Mouse (Mus musculus) right cerebral cortex, postnatal 25 days (tissue): ENCODE measurements at regions not wholly inside any gene's neighbourhood (a gene's known extent, or its start where the extent isn't known, plus 50 kb on each side); places are given as distances from the start of the nearest gene placed in this dataset.

Experiments used
- DNase-seq: peaks from one replicate; pipeline ENCODE4 v3.0.0; 2022

GRCm38 (mm10) chr14:80247575-80247974 is 263.7 kb downstream of the Olfm4 start:
- DNase-seq, result peak; percentile 55

- DNase-seq, result no peak
Observed at GRCm38 (mm10) chr14:80249882-80250281, 266.0 kb downstream of the Olfm4 start.

DNA sequence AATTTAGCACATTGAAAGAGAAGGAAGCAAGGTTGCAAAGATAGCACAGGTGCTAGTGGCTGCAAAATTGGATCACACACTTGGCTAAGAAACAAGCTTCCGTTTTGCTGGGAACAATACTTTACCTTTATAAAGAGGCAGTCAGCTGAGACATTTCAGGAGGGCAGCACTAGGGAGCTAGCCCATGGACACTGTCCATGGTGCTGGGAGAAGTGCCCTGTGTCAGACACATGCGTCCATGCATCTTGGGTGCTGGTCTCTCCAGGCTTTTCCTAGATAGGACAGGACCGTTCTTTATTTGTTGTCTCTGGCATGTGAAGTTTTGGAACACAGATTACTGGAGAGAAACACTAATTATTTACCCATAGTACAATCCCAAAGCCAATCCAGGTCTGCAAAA is 273.2 kb downstream of the Olfm4 start:
- DNase-seq, result no peak

DNA sequence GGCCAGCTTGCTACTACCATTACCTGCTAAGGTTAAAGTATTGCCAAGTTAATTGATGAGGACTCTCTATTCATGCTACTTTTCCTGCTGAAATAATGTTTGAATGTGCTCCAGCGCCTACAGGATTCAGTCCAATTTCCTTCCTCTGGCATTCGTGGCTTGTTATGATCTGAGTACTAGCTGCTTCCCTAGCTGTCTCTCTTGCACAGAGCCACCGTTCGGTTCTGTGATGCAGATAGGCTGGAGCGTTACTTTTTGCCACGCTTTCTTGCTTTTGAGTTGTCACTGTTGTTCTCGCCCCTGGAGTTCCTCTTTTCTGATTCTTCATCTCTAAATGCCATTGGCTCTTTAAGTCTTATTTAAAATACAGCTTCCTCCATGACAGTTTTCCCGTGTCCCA is 279.3 kb downstream of the Olfm4 start:
- no peak for DNase-seq

GRCm38 (mm10) chr14:80265081-80265480 is 281.2 kb downstream of the Olfm4 start:
- peak; percentile 31 for DNase-seq

DNA sequence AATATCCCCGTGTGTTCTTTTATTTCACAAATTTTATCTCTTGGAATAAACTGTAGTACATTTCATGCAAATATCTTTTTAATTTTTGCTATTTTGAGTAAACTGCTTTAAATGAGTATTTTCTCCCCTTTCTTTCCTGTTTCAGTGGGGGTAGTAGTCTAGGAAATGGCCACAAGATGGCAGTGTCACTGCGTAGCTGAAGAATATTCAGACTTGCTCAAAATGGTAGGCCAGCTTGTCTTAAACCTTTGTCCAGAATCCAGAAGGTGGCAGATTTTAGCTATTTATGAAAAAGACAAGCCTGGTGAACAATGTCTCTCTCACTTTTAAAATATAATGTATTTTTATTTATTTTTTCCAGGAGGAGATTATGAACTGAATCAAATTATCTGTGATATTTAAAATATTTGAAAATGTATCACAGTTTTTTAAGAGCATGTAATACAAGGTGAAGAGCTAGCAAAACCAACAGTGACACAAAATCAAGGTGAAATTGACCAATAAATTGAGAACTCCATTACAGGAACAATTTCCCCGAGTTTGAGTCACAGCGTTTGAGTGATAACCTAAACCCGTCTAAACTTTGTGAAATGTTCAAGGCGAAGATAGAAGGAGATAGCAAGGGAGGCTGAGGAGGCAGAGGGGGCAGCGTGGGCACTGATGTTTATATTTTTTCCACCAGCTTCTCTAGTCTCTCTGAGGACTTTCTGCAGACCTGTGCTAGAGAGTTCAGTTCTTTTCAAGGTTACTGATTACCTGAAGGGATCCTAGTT is 285.5 kb downstream of the Olfm4 start:
- DNase-seq, result peak; percentile 73

DNA sequence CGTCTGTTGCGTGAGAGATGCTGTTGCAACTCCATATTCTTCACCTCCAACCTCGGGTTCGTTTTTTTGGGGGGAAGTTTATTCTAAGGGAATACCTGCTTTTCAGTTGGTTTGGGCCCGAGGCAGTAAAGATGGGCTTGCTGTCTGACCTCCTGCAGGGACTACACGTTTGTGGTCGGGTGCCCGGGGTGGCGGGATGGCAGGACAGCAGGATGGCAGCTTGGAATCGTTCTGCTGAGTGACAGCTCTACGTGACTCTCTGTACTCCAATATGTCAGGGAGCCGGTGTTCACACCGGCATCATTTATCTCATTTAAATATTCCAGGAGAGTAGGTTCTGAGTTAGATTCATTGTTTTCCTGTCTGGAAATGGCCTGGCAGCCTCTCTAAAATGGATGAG is 286.2 kb downstream of the Olfm4 start:
- no peak for DNase-seq

DNA sequence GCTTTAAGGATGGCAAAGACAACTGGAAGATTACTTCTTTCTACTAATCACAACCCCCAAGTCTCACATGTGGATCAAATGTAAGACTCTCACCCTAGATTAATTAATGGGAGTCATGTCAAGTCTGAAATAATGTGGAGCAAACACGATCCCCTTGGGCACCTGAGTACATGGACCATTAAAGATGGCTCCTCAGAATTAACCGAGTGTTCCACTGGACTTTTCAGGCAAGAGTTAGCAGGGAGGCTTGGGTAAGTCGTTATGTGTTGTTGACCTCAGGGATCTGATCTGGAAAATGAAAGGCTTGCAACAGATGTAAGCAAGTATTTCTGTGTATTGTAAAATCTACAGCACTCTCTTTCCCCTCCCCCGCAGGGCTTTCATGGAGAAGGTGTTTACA is 296.3 kb downstream of the Olfm4 start:
- DNase-seq, result no peak

DNA sequence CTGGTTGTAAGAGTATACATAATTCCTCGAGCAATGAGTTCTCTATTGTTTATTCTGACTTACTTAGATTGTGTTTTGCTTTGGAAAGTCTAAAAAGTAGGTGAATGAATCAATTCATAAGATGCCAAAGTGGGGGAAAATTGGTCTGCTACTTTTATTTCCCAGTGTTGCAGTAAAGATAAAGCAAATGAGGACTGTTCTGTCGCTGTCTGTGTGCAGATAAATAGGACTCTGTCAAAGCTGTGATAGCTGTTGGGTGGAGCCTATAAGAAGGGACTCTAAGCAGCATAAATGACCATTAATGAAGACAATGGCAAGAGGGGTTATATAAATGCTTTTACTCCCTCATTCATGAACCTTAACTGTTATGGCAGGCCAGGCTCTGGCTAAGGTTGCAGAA is 299.8 kb downstream of the Olfm4 start:
- no peak for DNase-seq

GRCm38 (mm10) chr14:80291360-80291759 is 307.5 kb downstream of the Olfm4 start:
- no peak for DNase-seq

DNA sequence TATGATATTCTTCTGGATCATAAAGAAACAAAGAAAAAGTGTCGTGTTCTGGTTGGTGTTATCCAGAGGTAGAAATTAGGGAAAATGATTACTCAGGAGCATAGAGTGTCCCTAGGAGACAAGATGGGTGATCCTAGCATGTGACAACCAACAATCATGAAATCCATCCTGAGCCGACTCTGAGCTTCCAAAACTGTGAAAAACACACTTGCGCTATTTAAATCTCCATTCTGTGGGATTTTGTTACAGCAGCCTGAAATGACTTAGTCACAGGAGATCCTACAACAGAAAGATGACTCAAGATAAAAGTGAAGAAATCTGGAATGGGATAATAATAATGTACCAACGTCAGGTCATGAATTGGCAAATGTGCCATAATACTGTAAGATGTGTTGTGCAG is 309.5 kb downstream of the Olfm4 start:
- no peak for DNase-seq

GRCm38 (mm10) chr14:80329651-80330050 is 345.8 kb downstream of the Olfm4 start:
- no peak for DNase-seq

DNA sequence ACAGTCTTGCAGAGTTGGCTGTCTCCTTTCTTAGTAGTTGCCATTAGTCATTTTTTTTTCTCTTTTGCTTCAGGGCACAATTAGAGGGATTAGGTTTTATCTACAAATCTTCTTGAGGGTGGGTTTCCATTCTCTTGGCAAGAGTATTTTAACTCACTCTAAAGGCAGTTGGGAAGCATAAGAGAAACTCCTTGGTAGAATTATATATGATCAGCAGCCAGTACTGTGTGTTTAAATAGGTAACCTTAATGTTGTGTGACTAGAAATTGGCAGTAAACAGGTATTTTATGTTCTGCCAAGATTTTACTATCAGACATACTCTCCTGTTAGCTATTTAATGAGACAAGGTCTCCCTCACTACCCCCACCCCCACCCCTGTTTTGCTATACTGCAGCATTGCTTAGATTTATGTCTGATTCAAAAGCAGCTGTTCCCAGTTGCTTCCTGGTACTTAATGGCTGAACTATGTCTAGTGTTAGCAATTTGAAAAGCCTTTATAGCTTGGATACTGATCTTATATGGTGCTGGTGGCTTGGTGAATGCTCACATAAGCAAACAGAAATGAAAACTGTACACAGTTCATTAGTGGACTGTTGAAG is 378.2 kb downstream of the Olfm4 start:
- no peak for DNase-seq

- no peak for DNase-seq
Observed at GRCm38 (mm10) chr14:80369448-80370153, 385.7 kb downstream of the Olfm4 start.

- no peak for DNase-seq
Observed at GRCm38 (mm10) chr14:80374290-80374689, 390.4 kb downstream of the Olfm4 start.

DNA sequence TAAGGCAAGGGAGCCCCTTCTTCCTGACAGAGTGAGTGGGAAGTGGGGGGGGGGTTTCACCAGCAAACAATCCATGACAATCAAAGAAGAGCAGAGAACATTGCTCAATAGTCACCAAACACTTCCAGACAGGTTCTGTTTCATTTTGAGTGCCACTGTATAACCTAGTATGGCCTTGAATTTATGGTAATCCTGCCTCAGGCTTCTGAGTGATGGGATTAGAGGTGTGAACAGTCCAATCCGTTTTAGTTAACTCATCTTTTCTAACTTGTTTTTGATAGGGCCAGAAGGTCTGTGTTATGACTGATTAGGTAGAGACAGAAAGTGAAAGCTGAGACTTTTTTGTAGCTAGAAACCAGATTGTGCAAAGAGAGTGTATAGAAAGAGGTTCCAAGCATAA is 393.2 kb downstream of the Olfm4 start:
- no peak for DNase-seq

DNA sequence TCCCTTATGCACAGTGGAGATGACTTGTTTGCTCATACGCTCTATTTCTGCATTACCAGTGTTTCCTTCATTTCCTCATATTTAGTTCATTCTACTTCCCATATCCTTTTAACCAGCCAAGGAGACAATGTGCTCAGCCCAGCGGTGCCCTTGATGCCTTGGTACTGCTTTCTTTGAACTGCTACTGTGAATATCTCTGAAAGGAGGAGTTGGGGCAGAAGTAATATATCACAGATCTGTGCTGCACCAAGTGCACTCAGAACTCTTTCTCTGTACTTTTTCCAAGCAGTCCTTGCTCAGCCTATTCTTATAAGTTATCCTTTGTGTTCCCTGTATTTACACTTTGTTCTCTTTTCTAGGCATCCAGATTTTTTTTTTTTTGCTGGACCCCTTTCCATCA is 407.5 kb downstream of the Olfm4 start:
- DNase-seq, result no peak

DNA sequence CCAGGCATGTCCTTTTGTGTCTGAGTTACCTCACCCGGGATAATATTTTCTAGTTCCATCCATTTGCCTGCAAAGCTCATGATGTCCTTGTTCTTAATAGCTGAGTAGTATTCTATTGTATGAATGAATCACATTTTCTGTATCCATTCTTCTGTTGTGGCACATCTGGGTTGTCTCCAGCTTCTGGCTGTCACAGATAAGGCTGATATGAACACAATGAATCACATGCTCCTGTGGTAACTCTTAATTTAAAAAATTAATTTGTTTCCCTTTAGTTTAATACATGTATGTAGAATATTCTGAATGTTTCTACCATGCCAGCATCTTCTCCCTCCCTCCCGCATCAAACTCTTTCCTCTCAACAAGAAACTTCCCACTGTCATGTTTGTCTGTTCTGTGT is 424.4 kb downstream of the Olfm4 start:
- no peak for DNase-seq

- DNase-seq, result no peak
Observed at GRCm38 (mm10) chr14:80418810-80419325, 435.0 kb downstream of the Olfm4 start.

DNA sequence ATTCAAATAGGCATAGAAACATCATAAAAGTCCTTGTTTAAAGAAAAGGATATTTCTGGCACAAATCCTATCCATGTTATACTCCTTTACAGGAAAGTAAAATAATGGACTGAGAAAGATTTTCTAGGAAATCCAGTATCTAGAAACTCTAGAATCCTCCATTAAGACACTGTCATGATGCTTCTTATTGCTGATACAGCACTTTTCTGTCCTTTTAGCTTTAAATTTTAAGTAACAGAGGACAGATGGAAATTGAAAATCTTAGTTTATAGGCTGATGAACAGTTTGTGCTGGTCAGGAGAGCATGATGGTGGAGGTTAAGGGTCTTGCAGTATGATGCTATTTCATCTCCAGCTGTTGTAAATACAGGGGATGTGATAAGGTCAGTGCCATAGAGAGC is 459.9 kb downstream of the Olfm4 start:
- no peak for DNase-seq

DNA sequence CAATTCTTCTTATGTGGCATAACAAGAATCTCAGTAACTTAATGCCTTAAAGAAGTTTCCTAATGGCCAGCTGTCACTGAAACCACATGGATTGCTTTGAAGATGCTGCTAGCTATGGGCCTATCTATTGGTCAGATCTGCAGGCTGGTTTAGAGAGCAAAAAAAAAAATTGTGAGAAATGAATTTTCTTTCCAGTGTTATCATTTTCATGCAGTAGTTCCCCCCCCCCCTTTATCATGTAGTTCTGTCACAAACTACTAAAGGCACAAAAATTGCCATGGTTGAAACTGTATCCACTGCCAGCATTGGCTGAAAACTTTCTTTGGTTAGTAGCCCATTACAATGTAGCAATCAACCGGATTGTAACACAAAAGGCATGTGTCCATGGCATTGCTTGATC is 487.6 kb downstream of the Olfm4 start:
- no peak for DNase-seq

- DNase-seq, result no peak
Observed at GRCm38 (mm10) chr14:80479918-80480317, 496.0 kb downstream of the Olfm4 start.

- DNase-seq, result no peak
Observed at GRCm38 (mm10) chr14:80482771-80483170, 498.9 kb downstream of the Olfm4 start.

DNA sequence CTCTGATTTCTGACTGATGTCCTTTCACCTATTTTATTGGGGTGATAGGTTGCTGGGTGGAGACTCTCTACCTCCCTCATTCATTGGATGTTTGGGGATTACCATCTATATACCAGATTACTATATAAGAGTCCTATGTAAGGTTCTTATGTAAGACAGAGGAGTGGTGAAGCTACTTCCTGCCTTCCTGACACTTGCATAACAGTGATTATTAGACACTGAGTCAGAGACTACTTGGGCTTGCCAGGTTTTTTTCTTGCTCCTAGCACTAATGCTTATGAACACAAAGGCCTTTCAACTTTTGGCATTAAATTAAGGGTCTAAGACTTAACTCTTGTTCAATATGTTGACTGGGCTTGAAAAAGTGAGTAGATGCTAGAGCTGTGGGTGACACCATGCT is 500.4 kb downstream of the Olfm4 start:
- DNase-seq, result no peak
